Mouse (Mus musculus) CH12.LX (cell line): ENCODE data around the gene Tspan33. TPM values are rescaled to one million over a fixed set of nuclear protein-coding genes. Genes with fewer than 3 reads are reported as not detected.

Experiments used
- DNase-seq: peaks from one replicate; pipeline ENCODE4 v3.0.0-alpha.2; 2013; ENCODE audit errors: extremely low read depth
- H3K27ac ChIP-seq: 2 replicates; pipeline ENCODE4 v1.5.1; 2012; ENCODE audit warnings: low read depth, mild to moderate bottlenecking, control low read depth, moderate library complexity; ENCODE audit not compliant: insufficient read depth
- H3K27me3 ChIP-seq: replicated peaks from 2 replicates; pipeline ENCODE3; 2012; ENCODE audit warnings: inconsistent platforms
- H3K36me3 ChIP-seq, 2 experiments: replicated peaks in 1 of 2; 2 replicates each; pipeline versions ENCODE3 to v1.6.1; 2012; ENCODE audit warnings: inconsistent platforms in 1 of 2, low read length in 1 of 2, mild to moderate bottlenecking in 1 of 2, mixed read lengths in 1 of 2, moderate library complexity in 1 of 2; ENCODE audit not compliant: control insufficient read depth in 1 of 2, insufficient read depth in 1 of 2
- H3K4me1 ChIP-seq, 2 experiments: 2 replicates each; pipeline ENCODE4 v1.6.1; 2012; ENCODE audit warnings: inconsistent platforms in 1 of 2, moderate library complexity in 1 of 2; ENCODE audit not compliant: insufficient read depth in 2 of 2, control insufficient read depth in 1 of 2
- H3K4me2 ChIP-seq: 2 replicates; pipeline ENCODE4 v1.6.1; 2012; ENCODE audit warnings: low read depth, mild to moderate bottlenecking, control low read depth; ENCODE audit not compliant: poor library complexity, insufficient read depth, severe bottlenecking
- H3K4me3 ChIP-seq, 3 experiments: fragments of 150-350 bp in 1 of 3; sonication (generic) in 1 of 3; replicated peaks in 1 of 3; 2 replicates each; pipeline versions ENCODE3 to v1.5.1; 2011 to 2012; ENCODE audit warnings: low read depth in 2 of 3, low read length in 2 of 3, mild to moderate bottlenecking in 2 of 3, moderate library complexity in 2 of 3, control low read depth in 1 of 3, improper control_type of control experiment in 1 of 3, inconsistent platforms in 1 of 3, mixed read lengths in 1 of 3; ENCODE audit not compliant: poor library complexity in 1 of 3
- H3K79me2 ChIP-seq: replicated peaks from 2 replicates; pipeline ENCODE4 v1.6.1; 2012; ENCODE audit warnings: mild to moderate bottlenecking, moderate library complexity; ENCODE audit not compliant: control insufficient read depth, poor library complexity, insufficient read depth, severe bottlenecking; ENCODE audit errors: extremely low read depth
- H3K9ac ChIP-seq: 2 replicates; pipeline ENCODE4 v1.6.1; 2012; ENCODE audit warnings: low read depth, mild to moderate bottlenecking, control low read depth, moderate library complexity; ENCODE audit not compliant: insufficient read depth
- H3K9me3 ChIP-seq: replicated peaks from 2 replicates; pipeline ENCODE3; 2012; ENCODE audit warnings: low read length, inconsistent platforms, mixed read lengths
- CTCF ChIP-seq, 2 experiments: IDR thresholded peaks in 1 of 2; conservative IDR thresholded peaks in 1 of 2; 2 replicates each; pipeline ENCODE4 v1.5.1; 2011 to 2012; ENCODE audit warnings: low read depth in 2 of 2, low read length in 2 of 2, improper control_type of control experiment in 1 of 2, inconsistent platforms in 1 of 2, mild to moderate bottlenecking in 1 of 2, moderate library complexity in 1 of 2
- ELF1 ChIP-seq: IDR thresholded peaks from 2 replicates; pipeline ENCODE4 v1.6.1; 2014; ENCODE audit warnings: low read depth, mild to moderate bottlenecking, inconsistent platforms, low read length, improper control_type of control experiment
- EP300 ChIP-seq: IDR thresholded peaks from 2 replicates; pipeline ENCODE4 v1.6.1; 2011; ENCODE audit warnings: low read length, improper control_type of control experiment
- ETS1 ChIP-seq: conservative IDR thresholded peaks from 2 replicates; pipeline ENCODE4 v1.6.1; 2012; ENCODE audit warnings: low read depth, mild to moderate bottlenecking, inconsistent platforms, low read length, improper control_type of control experiment, moderate library complexity
- GABPA ChIP-seq: IDR thresholded peaks from 2 replicates; pipeline ENCODE4 v1.6.1; 2012; ENCODE audit warnings: low read depth, low read length, improper control_type of control experiment, inconsistent platforms; ENCODE audit not compliant: insufficient replicate concordance
- IRF4 ChIP-seq: IDR thresholded peaks from 2 replicates; pipeline ENCODE4 v1.6.1; 2014; ENCODE audit warnings: low read depth, mild to moderate bottlenecking, inconsistent platforms, low read length, improper control_type of control experiment
- JUN ChIP-seq: IDR thresholded peaks from 2 replicates; pipeline ENCODE4 v1.6.1; 2011; ENCODE audit warnings: low read depth, mild to moderate bottlenecking, low read length, improper control_type of control experiment, moderate library complexity; ENCODE audit not compliant: insufficient read depth
- KAT2A ChIP-seq: IDR thresholded peaks from 2 replicates; pipeline ENCODE4 v1.6.1; 2012; ENCODE audit warnings: low read length, improper control_type of control experiment, inconsistent platforms; ENCODE audit not compliant: insufficient replicate concordance
- MAFK ChIP-seq: IDR thresholded peaks from 2 replicates; pipeline ENCODE4 v1.6.1; 2011; ENCODE audit warnings: low read length, improper control_type of control experiment; ENCODE audit not compliant: insufficient replicate concordance
- MAX ChIP-seq: IDR thresholded peaks from 2 replicates; pipeline ENCODE4 v1.6.1; 2011; ENCODE audit warnings: low read length, improper control_type of control experiment
- MAZ ChIP-seq: IDR thresholded peaks from 2 replicates; pipeline ENCODE4 v1.6.1; 2012; ENCODE audit warnings: low read depth, mild to moderate bottlenecking, inconsistent platforms, low read length, improper control_type of control experiment, moderate library complexity
- MEF2A ChIP-seq: IDR thresholded peaks from 2 replicates; pipeline ENCODE4 v1.6.1; 2014; ENCODE audit warnings: low read depth, mild to moderate bottlenecking, inconsistent platforms, low read length, improper control_type of control experiment, borderline replicate concordance
- MYC ChIP-seq: IDR thresholded peaks from 2 replicates; pipeline ENCODE4 v1.6.1; 2011; ENCODE audit warnings: low read depth, mild to moderate bottlenecking, improper control_type of control experiment, low read length
- NELFE ChIP-seq: IDR thresholded peaks from 2 replicates; pipeline ENCODE4 v1.6.1; 2011; ENCODE audit warnings: low read depth, low read length, improper control_type of control experiment
- NRF1 ChIP-seq: IDR thresholded peaks from 2 replicates; pipeline ENCODE4 v1.6.1; 2014; ENCODE audit warnings: low read depth, mild to moderate bottlenecking, inconsistent platforms, low read length, improper control_type of control experiment, moderate library complexity
- PAX5 ChIP-seq: IDR thresholded peaks from 2 replicates; pipeline ENCODE4 v1.6.1; 2012; ENCODE audit warnings: low read length, inconsistent platforms, mixed read lengths
- POLR2AphosphoS2 ChIP-seq: IDR thresholded peaks from 2 replicates; pipeline ENCODE4 v1.6.1; 2011; ENCODE audit warnings: low read depth, low read length, improper control_type of control experiment
- RAD21 ChIP-seq: IDR thresholded peaks from 2 replicates; pipeline ENCODE4 v1.6.1; 2011; ENCODE audit warnings: low read depth, mild to moderate bottlenecking, low read length, improper control_type of control experiment, moderate library complexity
- RCOR1 ChIP-seq: conservative IDR thresholded peaks from 2 replicates; pipeline ENCODE4 v1.6.1; 2012; ENCODE audit warnings: low read depth, mild to moderate bottlenecking, inconsistent platforms, low read length, improper control_type of control experiment
- SMC3 ChIP-seq: IDR thresholded peaks from 2 replicates; pipeline ENCODE4 v1.6.1; 2011; ENCODE audit warnings: low read depth, low read length, improper control_type of control experiment
- TBP ChIP-seq: conservative IDR thresholded peaks from 2 replicates; pipeline ENCODE4 v1.6.1; 2011; ENCODE audit warnings: low read depth, low read length, improper control_type of control experiment
- TCF12 ChIP-seq: IDR thresholded peaks from 2 replicates; pipeline ENCODE4 v1.6.1; 2014; ENCODE audit warnings: low read depth, mild to moderate bottlenecking, inconsistent platforms, low read length, improper control_type of control experiment
- UBTF ChIP-seq: IDR thresholded peaks from 2 replicates; pipeline ENCODE4 v1.6.1; 2012; ENCODE audit warnings: low read depth, mild to moderate bottlenecking, inconsistent platforms, low read length, improper control_type of control experiment, moderate library complexity
- USF1 ChIP-seq: IDR thresholded peaks from 2 replicates; pipeline ENCODE4 v1.6.1; 2014; ENCODE audit warnings: low read depth, mild to moderate bottlenecking, inconsistent platforms, low read length, improper control_type of control experiment
- USF2 ChIP-seq: conservative IDR thresholded peaks from 2 replicates; pipeline ENCODE4 v1.6.1; 2011; ENCODE audit warnings: low read depth, low read length, improper control_type of control experiment
- ZNF384 ChIP-seq: IDR thresholded peaks from 2 replicates; pipeline ENCODE4 v1.6.1; 2012; ENCODE audit warnings: low read depth, low read length, improper control_type of control experiment, inconsistent platforms
- dilution Hi-C: fragments of 300-500 bp; cut with MboI; formaldehyde crosslinking; loops from 2 replicates; pipeline ENCODE4 v1.14.3; 2020; ENCODE audit warnings: low sequenced_read_pairs; ENCODE audit not compliant: extremely low pct_unique_long_range_greater_than_20kb, extremely low pct_ligation_motif_present
- in situ Hi-C: fragments of 300-500 bp; cut with MboI; formaldehyde crosslinking; loops from 3 replicates; pipeline ENCODE4 v1.14.3; 2019; ENCODE audit warnings: low sequenced_read_pairs, low pct_ligation_motif_present, low pct_unique_long_range_greater_than_20kb, mixed read lengths
- polyA plus RNA-seq: library from polyadenylated mRNA; unstranded; fragments of >175 nt; gene quantifications from 2 replicates; pipeline ENCODE4 v1.2.1, GENCODE M21; 2012; ENCODE audit warnings: low read depth; ENCODE audit not compliant: insufficient read length
- total RNA-seq, 2 experiments: library from RNA; depleted of rRNA; stranded (reverse); fragments of 300-350 nt in 1 of 2; fragments of >200 nt in 1 of 2; gene quantifications; 2 replicates each; pipeline ENCODE4 v1.2.3; 2012 to 2014

The Tspan33 gene
- total and polyA plus RNA-seq, 3 experiments = 8.5 to 12.2 (median 10.4) TPM

GRCm38 (mm10) chr6:29726576-29727200 lies 32.7 kb downstream of the Tspan33 start:
- H3K27me3 ChIP-seq = no peaks in the 10 kb centered on the region
- no peak overlapping the region for H3K4me2 ChIP-seq
- H3K79me2 ChIP-seq = no peaks in the 10 kb centered on the region
- peaks cover 6 to 9% of the 10 kb centered on the region in 2 experiments; a peak in 2 of 4 replicates for H3K4me1 ChIP-seq
- dilution Hi-C loops (no loop called here), in situ Hi-C loops (no loop called here)
- H3K4me3 ChIP-seq = no peak overlapping the region
- no peak for TF ChIP-seq TCF12
- TF ChIP-seq EP300 = no peak
- TF ChIP-seq ZNF384 = no peak
- TF ChIP-seq JUN = no peak
- TF ChIP-seq MAFK = no peak
- no peak for TF ChIP-seq RAD21
- no peak for TF ChIP-seq IRF4
- no peak for TF ChIP-seq UBTF
- no peak for TF ChIP-seq PAX5
- TF ChIP-seq MYC = no peak
- no peak for TF ChIP-seq ETS1
- TF ChIP-seq USF1 = no peak
- TF ChIP-seq GABPA = no peak
- no peak for DNase-seq
- no peaks in the 10 kb centered on the region for H3K9me3 ChIP-seq
- H3K36me3 ChIP-seq = no peaks in the 10 kb centered on the region
- no peak overlapping the region for H3K9ac ChIP-seq
- no peak overlapping the region for H3K27ac ChIP-seq

DNA sequence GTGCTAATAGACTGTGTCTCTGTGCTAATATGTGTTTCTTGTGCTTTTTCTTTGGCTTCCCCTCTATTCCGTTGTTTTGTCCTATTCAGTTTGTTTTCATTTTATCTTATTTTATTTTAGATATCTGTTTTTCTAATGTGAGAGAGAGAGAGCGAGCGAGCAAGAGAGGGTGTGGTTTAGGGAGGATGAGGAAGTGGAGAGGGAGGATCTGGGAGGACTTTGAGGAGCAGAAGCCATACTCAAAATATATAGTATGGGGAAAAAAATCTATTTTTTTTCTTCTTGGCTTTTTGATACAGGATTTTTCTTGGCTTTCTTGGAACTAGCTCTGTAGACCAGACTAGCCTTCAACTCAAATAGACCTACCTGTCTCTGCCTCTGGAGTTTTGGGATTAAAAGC lies 34.0 kb downstream of the Tspan33 start:
- TF ChIP-seq RAD21 (no peak), IRF4 (no peak), GABPA (no peak), CTCF (conservative IDR thresholded peaks at IDR 0.05 in 1 of 2, IDR thresholded peaks at IDR 0.05 in 1 of 2; ENCODE audit: low read depth in 2 of 2, low read length in 2 of 2) (no peak), USF2 (no peak), POLR2AphosphoS2 (no peak), RCOR1 (no peak), NRF1 (no peak), ELF1 (no peak), TBP (no peak), UBTF (no peak), MAX (no peak), MAZ (no peak), NELFE (no peak), MAFK (no peak), KAT2A (no peak), PAX5 (no peak), MEF2A (no peak), SMC3 (no peak)
- Histone ChIP-seq H3K79me2 (no peaks in the 10 kb centered on the region), H3K4me2 (no peak overlapping the region), H3K36me3 (no peaks in the 10 kb centered on the region), H3K27ac (no peak overlapping the region), H3K9ac (no peak overlapping the region), H3K9me3 (no peaks in the 10 kb centered on the region), H3K4me1 (peaks cover 6 to 9% of the 10 kb centered on the region in 2 experiments; a peak in 2 of 4 replicates), H3K4me3 (no peak overlapping the region), H3K27me3 (no peaks in the 10 kb centered on the region)
- no peak for DNase-seq
- in situ Hi-C loops = no loop called here
- dilution Hi-C loops = no loop called here
